Mouse (Mus musculus) stomach, postnatal 0 days (tissue): Measurements from ENCODE around the gene Noxo1. TPM values are rescaled to one million over a fixed set of nuclear protein-coding genes. Genes with fewer than 3 reads are reported as not detected.
A peak's percentile ranks its signal among the peaks of the same experiment; 100 is the strongest.

Source experiments
- ATAC-seq: fragments of 200-750 bp; cut with Nextera tagmentation; 2 replicates; pipeline ENCODE4 v1.8.0; 2017; ENCODE audit not compliant: low FRiP score, low TSS enrichment
- DNase-seq: peaks from one replicate; pipeline ENCODE4 v3.0.0-alpha.2; 2016; ENCODE audit warnings: low spot score
- H3K27ac ChIP-seq: fragments of 300-500 bp; sonication (generic); replicated peaks from 2 replicates; pipeline ENCODE4 v1.5.1; 2014; ENCODE audit warnings: mild to moderate bottlenecking, control low read depth
- H3K27me3 ChIP-seq: fragments of 300-500 bp; sonication (generic); 2 replicates; pipeline ENCODE4 v1.6.1; 2014; ENCODE audit warnings: low read length; ENCODE audit not compliant: control insufficient read depth, insufficient read depth
- H3K36me3 ChIP-seq: fragments of 300-500 bp; sonication (generic); 2 replicates; pipeline ENCODE4 v1.6.1; 2014; ENCODE audit warnings: low read length, mixed read lengths; ENCODE audit not compliant: control insufficient read depth, insufficient read depth
- H3K4me1 ChIP-seq: fragments of 300-500 bp; sonication (generic); replicated peaks from 2 replicates; pipeline ENCODE4 v1.6.1; 2014; ENCODE audit warnings: antibody characterized with exemption; ENCODE audit not compliant: control insufficient read depth, insufficient read depth
- H3K4me2 ChIP-seq: fragments of 300-500 bp; sonication (generic); replicated peaks from 2 replicates; pipeline ENCODE4 v1.6.1; 2014; ENCODE audit warnings: low read depth, mild to moderate bottlenecking, control low read depth, moderate library complexity
- H3K4me3 ChIP-seq: fragments of 300-500 bp; sonication (generic); 2 replicates; pipeline ENCODE4 v1.5.1; 2014; ENCODE audit warnings: low read depth, low read length, control low read depth
- H3K9ac ChIP-seq: fragments of 300-500 bp; sonication (generic); 2 replicates; pipeline ENCODE4 v1.6.1; 2014; ENCODE audit warnings: mild to moderate bottlenecking, low read length, control low read depth, mixed read lengths
- H3K9me3 ChIP-seq: fragments of 300-500 bp; sonication (generic); 2 replicates; pipeline ENCODE4 v1.6.1; 2016; ENCODE audit warnings: low read length; ENCODE audit not compliant: control insufficient read depth
- CTCF ChIP-seq: IDR thresholded peaks from 2 replicates; pipeline ENCODE4 v1.5.1; 2016; ENCODE audit warnings: antibody characterized with exemption, low read depth, mild to moderate bottlenecking, moderate library complexity
- EP300 ChIP-seq: optimal IDR thresholded peaks from 2 replicates; pipeline ENCODE3; 2016; ENCODE audit warnings: antibody characterized with exemption
- WGBS: fragments of 180-500 bp; shearing (Covaris S2); extraction: QIAGEN DNeasy Blood & Tissue Kit; methylation state at CpG from one replicate; pipeline ENCODE4 v1.1.7; 2014; 5-methylcytosine and 5-hydroxymethylcytosine counted together
- polyA plus RNA-seq: library from polyadenylated mRNA; unstranded; fragments of >200 nt; fragmentation: Nextera tagmentation; extraction: Ambion mirVana; gene quantifications from 2 replicates; pipeline ENCODE4 v1.2.1, GENCODE M21; 2015

Gene Noxo1
- polyA plus RNA-seq, 1 experiment from 2014 or later: 3.3 TPM

GRCm38 (mm10) chr17:24677500-24678080 is 18.4 kb upstream of the Noxo1 start:
- H3K9me3 ChIP-seq: no peaks in the 10 kb centered on the region
- H3K4me1 ChIP-seq: no peaks in the 10 kb centered on the region
- H3K36me3 ChIP-seq: peaks cover 42% of the 10 kb centered on the region
- 0 out of 2 replicates have a peak overlapping the region, but pooled peaks have one; percentile 30 for H3K27ac ChIP-seq
- WGBS: 84% methylated on average over 24 of the region's 24 CpGs
- DNase-seq (no peak), ATAC-seq (peak; percentile 65)
- H3K27me3 ChIP-seq: no peaks in the 10 kb centered on the region
- no peak overlapping the region for H3K4me3 ChIP-seq
- no peak overlapping the region for H3K4me2 ChIP-seq
- H3K9ac ChIP-seq: no peak overlapping the region
- no peak for TF ChIP-seq EP300
- no peak for TF ChIP-seq CTCF

DNA sequence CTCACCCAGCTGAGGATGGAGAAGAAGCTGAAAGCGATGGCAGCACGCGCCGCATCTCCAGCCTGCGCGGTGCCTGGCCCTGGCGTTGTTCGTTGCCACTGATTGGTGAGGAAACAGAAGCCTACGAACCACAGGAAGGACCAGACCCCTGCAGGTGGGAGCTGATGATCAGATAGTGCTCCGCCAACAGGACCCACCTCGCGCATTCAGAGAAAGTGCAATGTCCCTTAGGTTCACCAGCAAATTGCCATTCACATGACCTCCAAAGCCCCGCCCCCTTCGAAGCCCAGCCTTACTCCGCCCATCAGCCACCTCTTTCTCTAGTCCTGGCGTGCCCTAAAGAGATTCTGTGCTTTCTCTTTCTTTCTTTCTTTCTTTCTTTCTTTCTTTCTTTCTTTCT is 9.5 kb upstream of the Noxo1 start:
- H3K4me1 ChIP-seq: peaks cover 8% of the 10 kb centered on the region
- ATAC-seq (no peak), DNase-seq (peak; percentile 64)
- no peaks in the 10 kb centered on the region for H3K9me3 ChIP-seq
- H3K4me2 ChIP-seq: no peak overlapping the region
- no peaks in the 10 kb centered on the region for H3K36me3 ChIP-seq
- H3K27ac ChIP-seq: no peak overlapping the region
- peaks cover 6% of the 10 kb centered on the region for H3K27me3 ChIP-seq
- TF ChIP-seq CTCF: no peak
- WGBS: 33% methylated on average over 16 of the region's 16 CpGs
- H3K4me3 ChIP-seq: no peak overlapping the region
- no peak overlapping the region for H3K9ac ChIP-seq

GRCm38 (mm10) chr17:24687146-24687595 is 8.9 kb upstream of the Noxo1 start:
- peak overlapping the region; percentile 56 for H3K4me2 ChIP-seq
- H3K4me1 ChIP-seq: peaks cover 8% of the 10 kb centered on the region
- 1% methylated on average over 24 of the region's 25 CpGs for WGBS
- H3K9me3 ChIP-seq: no peaks in the 10 kb centered on the region
- H3K27ac ChIP-seq: no peak overlapping the region
- H3K9ac ChIP-seq: peak overlapping the region; percentile 27; the same call in 1 of the 2 replicates
- no peaks in the 10 kb centered on the region for H3K36me3 ChIP-seq
- TF ChIP-seq EP300: no peak
- TF ChIP-seq CTCF: peak; percentile 19; the same call in 1 of the 2 replicates
- peaks cover 6% of the 10 kb centered on the region for H3K27me3 ChIP-seq
- DNase-seq (peak; percentile 77), ATAC-seq (peak; percentile 69)
- H3K4me3 ChIP-seq: peak overlapping the region; percentile 34

GRCm38 (mm10) chr17:24687599-24687998 is 8.4 kb upstream of the Noxo1 start:
- Histone ChIP-seq H3K9ac (peak overlapping the region; percentile 27; the same call in 1 of the 2 replicates), H3K36me3 (no peaks in the 10 kb centered on the region), H3K4me3 (peak overlapping the region; percentile 34), H3K27me3 (peaks cover 6% of the 10 kb centered on the region), H3K4me2 (peak overlapping the region; percentile 56), H3K9me3 (no peaks in the 10 kb centered on the region), H3K4me1 (peaks cover 8% of the 10 kb centered on the region), H3K27ac (no peak overlapping the region)
- ATAC-seq: no peak
- 24% methylated on average over 23 of the region's 23 CpGs for WGBS
- TF ChIP-seq CTCF: no peak
- no peak for TF ChIP-seq EP300
- no peak for DNase-seq

GRCm38 (mm10) chr17:24689251-24690081 is 6.6 kb upstream of the Noxo1 start, which contains the start of gene Syngr3:
Gene Syngr3 (minus strand): TSS chr17:24689955.
- TF ChIP-seq CTCF (no peak), EP300 (no peak)
- no peak for ATAC-seq
- WGBS: 2% methylated on average over 45 of the region's 55 CpGs

More at GRCm38 (mm10) chr17:24689251-24690081, 6.6 kb upstream of the Noxo1 start, which contains the start of gene Syngr3:
- Histone ChIP-seq H3K36me3 (no peaks in the 10 kb centered on the region), H3K9me3 (no peaks in the 10 kb centered on the region), H3K27ac (no peak within 1 kb of the TSS), H3K27me3 (peaks cover 6% of the 10 kb centered on the region), H3K4me3 (peak within 1 kb of the TSS; percentile 35), H3K4me1 (peaks cover 8% of the 10 kb centered on the region), H3K4me2 (peak within 1 kb of the TSS; percentile 67), H3K9ac (peak within 1 kb of the TSS; percentile 55)
- DNase-seq: no peak
